17 mouse cellular contexts compared by ENCODE assay signal in the genomic region with DNA sequence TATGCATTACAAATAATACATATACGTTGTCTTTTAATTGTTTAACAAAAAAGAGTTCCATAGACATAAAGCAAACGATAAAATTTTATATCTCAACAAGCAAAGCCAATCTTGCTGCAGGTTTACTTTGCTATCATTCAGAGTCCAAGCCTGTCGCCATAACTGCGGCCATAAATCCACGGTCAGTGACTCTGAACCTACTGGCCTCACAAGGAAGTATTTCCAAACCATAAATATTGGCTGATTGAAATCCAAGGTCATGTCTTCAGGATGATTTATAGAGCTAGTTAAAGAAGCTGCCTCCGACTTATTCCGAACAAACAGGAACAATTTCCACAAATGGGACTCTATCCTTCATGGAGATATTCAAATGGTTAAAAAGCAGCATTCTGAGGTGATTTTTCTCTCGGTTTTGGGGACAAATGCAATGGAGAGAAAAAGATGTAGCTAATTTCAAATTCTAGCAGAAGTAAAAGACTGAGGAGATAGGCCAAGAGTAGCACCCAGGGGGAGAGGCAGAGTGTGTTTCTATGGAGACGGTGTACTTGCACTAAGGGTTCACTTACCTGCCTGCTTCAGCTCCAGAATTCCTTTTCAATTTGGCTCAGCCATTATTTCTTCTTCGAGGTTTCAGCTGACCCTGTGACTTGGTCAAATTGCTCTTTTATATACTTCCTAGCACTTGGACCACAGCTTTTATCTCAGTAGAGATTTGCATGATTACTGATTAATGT.
"Had no signal": no experiment of that assay in that cellular context is flagged by ENCODE, and none has a peak within 500 bp of the region (broad histone marks: within the 10 kb centered on the region; RNA-seq: fewer than 3 reads in every experiment).

No protein-coding gene starts in this region.

- H3K4me2 ChIP-seq: limb, embryonic 13.5 days; liver, embryonic 15.5 days had no signal

- H3K27me3 ChIP-seq: limb, embryonic 13.5 days; liver, embryonic 15.5 days had no signal

- H3K27ac ChIP-seq: layer of hippocampus, adult 2 months; limb, embryonic 13.5 days; liver, embryonic 15.5 days; midbrain, embryonic 10.5 days had no signal

- H3K9ac ChIP-seq: limb, embryonic 13.5 days; liver, embryonic 15.5 days had no signal

- H3K36me3 ChIP-seq: limb, embryonic 13.5 days; liver, embryonic 15.5 days; midbrain, embryonic 10.5 days had no signal

- DNase-seq: kidney, adult 18-20 months; kidney, postnatal 10 days; kidney, postnatal 4 days; left cerebral cortex, postnatal 4 days; lung, adult 2 months; lung, postnatal 36 days; retina, postnatal 1 day; right cerebral cortex, postnatal 4 days; spleen, adult 18-20 months; thymus, adult 18-20 months; thymus, postnatal 14 days had no signal

- ATAC-seq: lung, postnatal 0 days had no signal

- H3K4me3 ChIP-seq: layer of hippocampus, adult 2 months; limb, embryonic 13.5 days; liver, embryonic 15.5 days; midbrain, embryonic 10.5 days; myocyte had no signal

- H3K9me3 ChIP-seq: limb, embryonic 13.5 days; liver, embryonic 15.5 days; midbrain, embryonic 10.5 days had no signal

- H3K4me1 ChIP-seq: limb, embryonic 13.5 days; liver, embryonic 15.5 days; midbrain, embryonic 10.5 days had no signal
